Mouse (Mus musculus) heart, adult 8-10 months (tissue): Measurements from ENCODE around the gene Zkscan5. TPM values are rescaled to one million over a fixed set of nuclear protein-coding genes. Genes with fewer than 3 reads are reported as not detected.
"Not testable (repeated sequence)": the region's sequence is repeated elsewhere in the genome, so short reads cannot be mapped to it uniquely, and the experiment has no call there.

Experiments
- DNase-seq: peaks from one replicate; pipeline ENCODE4 v3.0.0; 2022; ENCODE audit warnings: low spot score
- total RNA-seq, 4 experiments: library from RNA; stranded (reverse); gene quantifications; 2 replicates each; pipeline ENCODE4 v1.2.4; 2022

The Zkscan5 gene
- total RNA-seq: 10 to 100 TPM in 1 of 4 experiments, 1 to 10 TPM in 3; 8.2 to 10.1 (median 9.2) TPM

- peak; percentile 98 for DNase-seq
These were observed at the start of gene Zkscan5 for GRCm38 (mm10) chr5:145203936-145204691. Gene Zkscan5, plus strand, starts transcription at chr5:145204562.

DNA sequence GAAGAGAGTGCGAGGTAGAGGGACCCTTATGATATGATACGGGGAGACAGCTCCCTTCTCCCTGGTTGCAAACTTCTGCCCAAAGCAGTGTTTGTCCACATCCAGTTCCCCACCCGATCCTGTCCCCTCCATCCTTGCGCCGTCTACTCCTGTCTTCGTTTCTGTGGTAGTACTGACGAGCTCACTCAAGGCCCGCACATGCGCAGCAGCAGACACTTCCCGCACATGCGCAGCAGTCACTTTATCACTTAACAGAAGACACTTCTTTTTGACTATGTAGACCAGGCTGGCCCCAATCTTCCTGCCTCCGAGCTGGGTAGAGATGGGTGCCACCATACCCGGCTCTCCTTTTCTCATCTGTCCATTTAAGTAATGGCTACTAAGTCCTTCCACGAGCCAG lies 43.0 kb upstream of the Zkscan5 start:
- no peak for DNase-seq

- DNase-seq: no peak
These were observed 39.7 kb upstream of the Zkscan5 start for GRCm38 (mm10) chr5:145164710-145165109.

DNA sequence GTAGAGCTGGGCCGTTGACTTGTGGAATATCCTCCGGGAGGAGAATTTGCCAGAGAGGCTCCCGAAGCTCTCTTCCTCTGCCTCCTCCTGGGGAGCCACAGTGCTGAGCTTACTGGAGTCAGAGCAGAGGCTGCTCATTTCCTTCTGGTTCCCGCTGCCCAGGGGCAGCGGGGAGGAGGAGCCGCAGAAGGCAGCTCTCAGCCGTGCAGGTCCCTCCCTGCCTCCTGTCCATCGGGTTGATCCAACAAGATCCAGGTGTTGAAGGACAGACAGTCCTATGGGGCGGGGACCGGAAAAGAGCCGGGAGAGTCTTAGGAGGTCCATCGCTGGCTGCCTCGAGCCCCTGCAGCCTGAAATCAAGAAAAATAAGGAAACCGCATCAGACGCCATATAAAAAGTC lies 39.2 kb upstream of the Zkscan5 start:
- DNase-seq: no peak

- peak; percentile 99 for DNase-seq
These were observed 37.6 kb upstream of the Zkscan5 start, which contains the start of the genes Ptcd1 and Cpsf4 for GRCm38 (mm10) chr5:145166536-145167305. Gene Ptcd1, minus strand, starts transcription at chr5:145167108. Gene Cpsf4, plus strand, starts transcription at chr5:145167213.

DNA sequence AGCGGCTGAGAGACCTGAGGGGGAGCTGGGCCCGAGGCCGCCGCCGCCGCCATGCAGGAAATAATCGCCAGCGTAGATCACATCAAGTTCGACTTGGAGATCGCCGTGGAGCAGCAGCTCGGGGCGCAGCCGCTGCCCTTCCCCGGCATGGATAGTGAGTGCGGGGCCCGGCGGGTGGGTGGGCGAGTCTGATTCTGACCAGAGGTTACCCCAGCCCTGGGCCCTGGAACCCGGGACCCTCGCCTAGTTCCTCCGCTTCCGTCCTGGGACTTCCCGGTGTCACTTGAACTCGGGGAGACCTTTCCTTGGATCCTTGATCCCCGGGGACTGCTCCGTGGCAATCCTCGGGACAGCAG lies 37.1 kb upstream of the Zkscan5 start:
- DNase-seq: peak; percentile 29

- no peak for DNase-seq
These were observed 25.8 kb upstream of the Zkscan5 start for GRCm38 (mm10) chr5:145178461-145178980.

- DNase-seq: no peak
These were observed 19.1 kb upstream of the Zkscan5 start for GRCm38 (mm10) chr5:145185244-145185643.

DNA sequence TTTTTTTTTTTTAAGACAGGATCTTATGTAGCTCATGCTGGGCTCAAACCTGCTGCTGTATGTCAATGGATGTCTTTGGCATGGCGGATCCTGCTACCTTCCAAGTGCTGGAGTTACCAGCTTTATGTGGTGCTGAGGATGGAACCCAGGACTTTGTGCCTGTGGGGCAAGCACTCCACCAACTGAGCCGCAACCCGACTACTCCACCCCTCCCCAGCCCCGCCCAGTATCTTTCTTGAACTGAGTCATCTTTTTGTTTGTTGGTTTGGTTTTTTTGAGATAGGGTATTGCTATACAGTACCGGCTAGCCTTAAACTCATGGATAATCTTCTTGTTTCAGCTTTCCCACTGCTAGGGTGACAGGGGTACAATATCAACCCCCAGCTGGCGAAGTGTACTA lies 14.9 kb upstream of the Zkscan5 start:
- no peak for DNase-seq

GRCm38 (mm10) chr5:145190373-145190772 lies 14.0 kb upstream of the Zkscan5 start:
- no peak for DNase-seq

DNA sequence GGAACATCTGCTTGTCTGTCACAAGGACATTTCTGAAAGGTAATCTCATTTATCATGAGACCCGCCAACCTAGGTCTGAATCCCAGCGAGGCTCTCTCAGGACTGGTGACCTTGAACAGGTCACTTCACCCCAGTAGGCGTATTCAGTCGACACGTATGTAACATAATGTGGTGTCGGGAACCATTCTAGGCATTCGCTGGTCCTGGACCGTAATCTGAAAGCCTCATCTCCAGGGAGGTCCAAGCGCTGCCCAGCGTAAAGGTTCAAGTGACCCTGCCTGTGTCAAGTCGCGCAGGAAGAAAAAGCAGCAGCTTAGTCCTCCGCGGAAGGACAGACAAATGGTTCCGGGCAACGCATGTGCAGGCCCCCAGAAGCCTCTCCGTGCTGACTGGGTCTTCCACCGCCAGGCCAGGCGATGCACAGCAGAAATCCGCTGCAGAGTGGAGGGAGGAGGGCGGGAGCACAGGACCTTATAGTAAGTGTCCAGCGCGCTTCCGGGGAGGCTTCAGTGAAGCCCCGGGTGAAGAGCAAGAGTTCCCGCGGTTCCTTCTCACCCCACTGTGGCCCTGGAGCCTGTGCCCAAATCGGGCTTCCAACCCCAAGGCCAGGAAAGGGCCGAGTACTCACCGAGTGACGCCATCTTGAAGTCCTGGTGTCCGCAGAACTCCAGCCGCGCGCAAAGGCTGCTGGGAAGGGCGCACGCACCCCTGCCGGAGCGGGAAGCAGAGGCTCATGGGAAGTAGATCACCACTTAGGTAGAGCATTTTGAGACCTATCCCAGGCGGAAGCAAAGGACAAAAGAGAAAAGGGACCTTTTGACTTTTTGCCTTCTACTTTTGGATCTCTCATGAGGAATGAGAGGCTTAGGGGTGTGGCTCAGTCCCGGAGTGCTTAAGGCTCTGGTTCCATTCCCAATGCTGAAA lies 13.2 kb upstream of the Zkscan5 start:
- DNase-seq: peak; percentile 93

DNA sequence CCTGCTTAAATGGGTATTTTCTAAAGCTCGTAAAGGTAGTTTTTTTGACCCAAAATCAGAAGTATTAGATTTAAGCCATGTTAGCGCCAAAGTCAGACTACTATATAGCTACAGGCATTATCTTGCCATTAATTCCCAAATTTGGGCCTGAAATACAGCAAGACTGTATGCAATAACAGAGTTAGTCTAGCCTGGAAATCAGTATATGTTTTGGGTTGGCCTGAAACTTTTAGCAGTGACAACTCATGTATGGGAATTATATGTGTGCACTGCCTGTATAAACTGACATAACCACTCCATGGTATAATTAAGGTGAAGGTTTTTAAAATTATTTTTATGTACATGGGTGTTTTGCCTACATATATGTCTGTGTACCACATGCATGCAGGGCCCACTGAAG lies 12.4 kb upstream of the Zkscan5 start, which contains the start of gene Atp5j2:
Gene Atp5j2 (minus strand): TSS at position 101 of the 400 bp plus-strand sequence.
- no peak for DNase-seq

GRCm38 (mm10) chr5:145200387-145200786 lies 4.0 kb upstream of the Zkscan5 start:
- DNase-seq: no peak

GRCm38 (mm10) chr5:145201321-145201991 lies 2.9 kb upstream of the Zkscan5 start, which contains the start of gene Zkscan14:
Gene Zkscan14, minus strand, starts transcription at chr5:145201868.
- peak; percentile 78 for DNase-seq

DNA sequence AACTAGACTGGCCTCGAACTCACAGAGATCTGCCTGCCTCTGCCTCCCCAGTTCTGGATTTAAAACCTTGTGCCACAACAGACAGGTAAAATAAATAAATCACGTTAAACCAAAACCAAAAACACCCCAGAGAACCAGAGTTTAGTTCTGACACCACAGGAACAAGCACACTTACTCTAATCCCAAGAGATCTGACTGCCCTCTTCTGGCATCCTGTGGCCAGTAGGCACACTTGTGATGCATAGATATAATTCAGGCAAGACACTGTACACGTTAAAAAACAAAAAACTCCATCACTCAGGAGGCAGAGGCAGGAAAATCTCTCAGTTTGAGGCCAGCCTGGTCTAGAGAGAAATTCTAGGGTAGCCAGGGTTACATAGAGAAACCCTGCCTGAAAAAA lies 1.9 kb upstream of the Zkscan5 start:
- no peak for DNase-seq

DNA sequence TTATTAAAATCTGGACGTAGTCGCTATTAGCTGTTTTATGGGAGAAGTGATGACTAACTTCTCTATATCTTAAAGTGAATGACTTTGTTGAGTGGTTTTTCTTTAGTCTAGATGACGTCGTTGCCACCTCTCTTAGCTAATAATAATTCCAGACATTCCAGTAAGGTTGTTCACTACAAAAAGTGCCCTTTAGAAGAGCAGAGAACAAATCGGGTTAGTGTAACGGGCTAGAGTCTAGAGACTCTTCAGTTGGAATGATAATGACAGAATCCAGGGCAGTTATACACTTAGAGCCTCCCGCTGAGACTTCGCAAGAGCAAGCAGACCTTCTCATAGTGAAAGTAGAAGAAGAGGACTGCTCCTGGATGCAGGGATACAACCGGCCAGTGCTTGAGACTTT lies 679 bp downstream of the Zkscan5 start:
- no peak for DNase-seq

DNA sequence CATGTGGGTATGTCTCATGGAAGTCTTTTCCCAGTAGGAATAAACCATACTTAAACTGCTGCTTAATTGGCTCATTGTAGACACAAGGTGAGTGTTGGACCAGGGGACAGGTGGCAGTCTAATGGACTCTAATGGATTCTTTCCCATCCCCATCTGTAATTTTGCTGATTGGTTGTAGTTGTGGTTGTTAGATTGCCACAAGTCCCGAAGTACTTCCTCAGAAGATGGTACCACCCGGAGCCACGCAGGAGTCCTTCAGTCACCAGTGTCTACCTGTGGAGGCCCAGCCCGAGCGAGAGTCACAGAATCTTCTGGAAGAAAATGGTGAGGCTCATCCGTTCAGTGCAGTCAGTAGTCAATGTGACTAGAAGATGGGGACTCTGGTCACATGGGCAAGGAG lies 3.0 kb downstream of the Zkscan5 start:
- DNase-seq: no peak

DNA sequence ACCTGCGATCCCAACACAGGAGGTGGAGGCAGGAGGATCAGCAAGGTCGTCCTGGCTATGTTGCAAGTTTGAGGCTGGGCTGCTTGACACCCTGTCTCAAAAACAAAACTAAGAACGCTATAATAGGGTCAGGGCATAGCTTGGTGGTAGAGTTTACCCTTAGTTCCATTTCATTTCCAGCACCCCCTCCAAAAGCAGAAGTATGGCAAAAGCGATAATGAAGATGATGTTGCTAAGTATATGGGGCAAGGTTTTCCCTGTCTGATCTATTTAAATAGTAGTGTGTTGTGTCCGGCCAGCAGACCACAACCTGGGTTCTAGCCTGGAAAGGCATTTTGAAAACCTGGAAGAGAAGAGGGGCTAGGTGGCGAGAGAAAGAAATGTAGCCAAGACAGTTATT lies 3.6 kb downstream of the Zkscan5 start:
- DNase-seq: no peak

DNA sequence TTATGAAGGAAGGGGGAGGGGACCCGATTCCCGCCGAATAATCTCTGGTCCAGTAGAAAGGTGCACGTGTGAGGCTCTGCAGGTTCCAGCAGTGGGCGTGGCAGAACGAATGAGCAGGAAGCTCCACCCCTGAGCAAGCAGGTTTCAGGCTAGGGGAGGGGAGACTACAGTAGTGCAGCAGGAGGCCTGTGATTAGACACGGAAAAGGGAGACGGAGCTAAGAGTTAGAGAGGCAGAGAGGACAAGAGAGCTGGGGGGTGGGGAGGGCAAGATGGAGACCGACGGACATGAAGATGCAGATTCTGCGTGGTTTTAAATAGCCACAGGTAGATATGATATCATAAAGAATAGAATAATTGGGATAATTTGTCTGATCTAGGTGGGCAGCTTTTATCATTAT lies 4.0 kb downstream of the Zkscan5 start:
- not testable (repeated sequence) for DNase-seq

DNA sequence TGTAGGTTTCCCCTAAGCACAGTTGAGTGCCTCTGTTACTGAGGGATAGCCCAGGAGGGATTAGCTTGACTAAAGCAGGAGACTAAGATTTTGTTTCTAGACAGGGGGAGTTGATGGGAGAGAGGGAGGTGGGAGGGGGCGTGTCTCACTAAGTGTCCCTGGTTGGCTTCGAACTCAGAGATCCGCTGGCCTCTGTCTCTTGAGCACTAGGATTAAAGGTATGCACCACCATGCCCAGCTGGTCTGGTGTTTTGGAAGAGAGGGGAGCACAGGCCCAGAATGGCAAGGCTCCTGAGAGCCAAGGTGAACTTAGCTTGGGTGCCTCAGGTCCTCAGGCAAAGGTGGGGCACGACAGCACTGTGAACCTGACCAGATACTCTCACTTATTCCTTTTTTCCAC lies 7.0 kb downstream of the Zkscan5 start:
- DNase-seq: no peak

GRCm38 (mm10) chr5:145212216-145212615 lies 7.9 kb downstream of the Zkscan5 start:
- no peak for DNase-seq
